Mouse (Mus musculus) adrenal gland, postnatal 25 days (tissue): ENCODE data around the gene Gm5767. TPM values are rescaled to one million over a fixed set of nuclear protein-coding genes. Genes with fewer than 3 reads are reported as not detected.
"Not testable (repeated sequence)": the region's sequence is repeated elsewhere in the genome, so short reads cannot be mapped to it uniquely, and the experiment has no call there.

Source experiments
- DNase-seq: peaks from one replicate; pipeline ENCODE4 v3.0.0; 2021; ENCODE audit warnings: mixed read lengths
- total RNA-seq: library from RNA; stranded (reverse); gene quantifications from 2 replicates; pipeline ENCODE4 v1.2.3, GENCODE M21; 2021

The Gm5767 gene
- total RNA-seq, 1 experiment from 2014 or later, result not detected

GRCm38 (mm10) chr16:8714851-8715250, 34.3 kb downstream of the Gm5767 start:
- no peak for DNase-seq

- no peak for DNase-seq
Measured at GRCm38 (mm10) chr16:8715513-8716080, 35.0 kb downstream of the Gm5767 start.

GRCm38 (mm10) chr16:8716300-8716699, 35.7 kb downstream of the Gm5767 start:
- DNase-seq, result no peak

- no peak for DNase-seq
Measured at GRCm38 (mm10) chr16:8717744-8718143, 37.2 kb downstream of the Gm5767 start.

GRCm38 (mm10) chr16:8720447-8720846, 39.9 kb downstream of the Gm5767 start:
- DNase-seq, result no peak

GRCm38 (mm10) chr16:8724031-8724430, 43.5 kb downstream of the Gm5767 start:
- no peak for DNase-seq

GRCm38 (mm10) chr16:8725807-8726206, 45.2 kb downstream of the Gm5767 start:
- DNase-seq, result no peak

GRCm38 (mm10) chr16:8728111-8728748, 47.7 kb downstream of the Gm5767 start:
- no peak for DNase-seq

- DNase-seq, result no peak
Measured at GRCm38 (mm10) chr16:8731630-8732029, 51.1 kb downstream of the Gm5767 start.

- not testable (repeated sequence) for DNase-seq
Measured at GRCm38 (mm10) chr16:8732450-8732849, 51.9 kb downstream of the Gm5767 start.

Other genes with a start within 250 kb of the Gm5767 start
- gene Mettl22, start 210.0 kb upstream of the Gm5767 start, total RNA-seq, result 11.7 and 18.3 TPM in 2 replicates
- gene Abat, start 167.3 kb upstream of the Gm5767 start, total RNA-seq, result 51.9 and 61.8 TPM in 2 replicates
- 64.6 and 66.8 TPM in 2 replicates for gene Pmm2, start 43.1 kb upstream of the Gm5767 start, total RNA-seq
- gene Tmem186, start 43.1 kb upstream of the Gm5767 start, total RNA-seq, result 22.7 and 23.9 TPM in 2 replicates
- gene Carhsp1, start 8.6 kb upstream of the Gm5767 start, total RNA-seq, result 91.2 and 94.1 TPM in 2 replicates
- gene Usp7, start 111.5 kb downstream of the Gm5767 start, total RNA-seq, result 112 and 133 TPM in 2 replicates
- gene 1810013L24Rik, start 149.3 kb downstream of the Gm5767 start, total RNA-seq, result 79.5 and 93.3 TPM in 2 replicates